Mouse (Mus musculus): Measurements from ENCODE around the gene Tob1. TPM values are rescaled to one million over a fixed set of nuclear protein-coding genes. Genes with fewer than 3 reads are reported as not detected.

The Tob1 gene
- polyA plus RNA-seq, 1 experiment from 2014 or later: 36.6 TPM

- Histone ChIP-seq H3K9ac (ENCODE audit: low read depth, low read length) (no peak overlapping the region), H3K36me3 (ENCODE audit: control insufficient read depth, insufficient read depth, low read length) (no peaks in the 10 kb centered on the region), H3K4me1 (ENCODE audit: control insufficient read depth, insufficient read depth, low read length) (no peaks in the 10 kb centered on the region), H3K9me3 (ENCODE audit: control insufficient read depth, low read length) (no peaks in the 10 kb centered on the region), H3K27ac (ENCODE audit: low read depth, low read length) (no peak overlapping the region), H3K27me3 (ENCODE audit: control insufficient read depth, insufficient read depth, low read length) (no peaks in the 10 kb centered on the region), H3K4me3 (ENCODE audit: low read length) (no peak overlapping the region), H3K4me2 (replicated peaks; ENCODE audit: low read depth, low read length) (no peak overlapping the region)
- no peak for ATAC-seq (ENCODE audit: low FRiP score, low TSS enrichment)
- 74% methylated on average over 3 of the region's 3 CpGs for WGBS
Observed at GRCm38 (mm10) chr11:94203066-94203465, 8.2 kb upstream of the Tob1 start.

DNA sequence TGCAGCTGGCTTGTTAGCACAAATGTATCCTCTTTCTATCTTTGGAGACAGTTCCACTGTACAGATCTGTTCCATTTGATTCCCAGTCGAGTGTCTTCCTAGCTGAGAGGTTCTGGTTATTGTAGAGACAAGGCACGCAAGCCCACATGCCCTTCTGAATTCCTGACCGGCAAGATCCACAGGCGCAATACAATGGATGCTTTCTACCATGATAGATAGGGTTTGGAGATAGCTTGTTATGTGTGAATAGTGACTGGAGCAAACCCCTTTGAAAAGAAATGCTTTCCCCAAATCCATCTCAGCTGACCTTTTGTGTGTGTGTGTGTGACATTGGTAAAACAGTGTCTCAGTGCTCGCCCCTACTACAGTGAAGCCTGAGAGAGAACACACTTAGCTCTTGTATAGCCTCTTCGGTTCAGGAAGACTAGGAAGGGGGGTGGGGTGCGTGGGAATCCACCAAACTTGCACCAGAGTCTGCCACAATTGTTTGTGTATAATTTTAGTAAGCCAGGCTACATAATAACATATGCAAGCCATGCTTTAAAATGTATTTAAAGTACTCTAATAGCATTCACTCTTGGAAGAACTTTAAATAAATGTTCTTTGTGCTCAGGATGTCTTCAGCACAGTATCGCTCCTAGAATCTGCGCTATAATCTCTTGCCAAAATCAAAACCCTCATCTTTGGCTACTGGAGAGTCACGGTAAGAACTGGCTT is 4.7 kb upstream of the Tob1 start:
- no peaks in the 10 kb centered on the region for H3K36me3 ChIP-seq (ENCODE audit: control insufficient read depth, insufficient read depth, low read length)
- no peak overlapping the region for H3K27ac ChIP-seq (ENCODE audit: low read depth, low read length)
- no peak overlapping the region for H3K4me2 ChIP-seq (replicated peaks; ENCODE audit: low read depth, low read length)
- no peak overlapping the region for H3K9ac ChIP-seq (ENCODE audit: low read depth, low read length)
- 84% methylated on average over 10 of the region's 10 CpGs for WGBS
- H3K4me3 ChIP-seq (ENCODE audit: low read length): no peak overlapping the region
- ATAC-seq (ENCODE audit: low FRiP score, low TSS enrichment): no peak
- H3K4me1 ChIP-seq (ENCODE audit: control insufficient read depth, insufficient read depth, low read length): no peaks in the 10 kb centered on the region
- no peaks in the 10 kb centered on the region for H3K27me3 ChIP-seq (ENCODE audit: control insufficient read depth, insufficient read depth, low read length)
- H3K9me3 ChIP-seq (ENCODE audit: control insufficient read depth, low read length): no peaks in the 10 kb centered on the region

GRCm38 (mm10) chr11:94208811-94209675 is 2.2 kb upstream of the Tob1 start:
- no peak for ATAC-seq (ENCODE audit: low FRiP score, low TSS enrichment)
- WGBS: 39% methylated on average over 8 of the region's 8 CpGs
- Histone ChIP-seq H3K4me3 (ENCODE audit: low read length) (peak overlapping the region; percentile 59; the same call in 1 of the 2 replicates), H3K9me3 (ENCODE audit: control insufficient read depth, low read length) (no peaks in the 10 kb centered on the region), H3K4me2 (replicated peaks; ENCODE audit: low read depth, low read length) (peak overlapping the region; percentile 93), H3K36me3 (ENCODE audit: control insufficient read depth, insufficient read depth, low read length) (peaks cover 7% of the 10 kb centered on the region), H3K4me1 (ENCODE audit: control insufficient read depth, insufficient read depth, low read length) (peaks cover under 1% of the 10 kb centered on the region; the same call in 1 of the 2 replicates), H3K27ac (ENCODE audit: low read depth, low read length) (no peak overlapping the region; the same call in 1 of the 2 replicates), H3K9ac (ENCODE audit: low read depth, low read length) (no peak overlapping the region), H3K27me3 (ENCODE audit: control insufficient read depth, insufficient read depth, low read length) (no peaks in the 10 kb centered on the region)

GRCm38 (mm10) chr11:94209695-94210131 is 1.5 kb upstream of the Tob1 start:
- H3K9me3 ChIP-seq (ENCODE audit: control insufficient read depth, low read length): no peaks in the 10 kb centered on the region
- WGBS: under 1% methylated on average over 14 of the region's 14 CpGs
- no peak for ATAC-seq (ENCODE audit: low FRiP score, low TSS enrichment)

DNA sequence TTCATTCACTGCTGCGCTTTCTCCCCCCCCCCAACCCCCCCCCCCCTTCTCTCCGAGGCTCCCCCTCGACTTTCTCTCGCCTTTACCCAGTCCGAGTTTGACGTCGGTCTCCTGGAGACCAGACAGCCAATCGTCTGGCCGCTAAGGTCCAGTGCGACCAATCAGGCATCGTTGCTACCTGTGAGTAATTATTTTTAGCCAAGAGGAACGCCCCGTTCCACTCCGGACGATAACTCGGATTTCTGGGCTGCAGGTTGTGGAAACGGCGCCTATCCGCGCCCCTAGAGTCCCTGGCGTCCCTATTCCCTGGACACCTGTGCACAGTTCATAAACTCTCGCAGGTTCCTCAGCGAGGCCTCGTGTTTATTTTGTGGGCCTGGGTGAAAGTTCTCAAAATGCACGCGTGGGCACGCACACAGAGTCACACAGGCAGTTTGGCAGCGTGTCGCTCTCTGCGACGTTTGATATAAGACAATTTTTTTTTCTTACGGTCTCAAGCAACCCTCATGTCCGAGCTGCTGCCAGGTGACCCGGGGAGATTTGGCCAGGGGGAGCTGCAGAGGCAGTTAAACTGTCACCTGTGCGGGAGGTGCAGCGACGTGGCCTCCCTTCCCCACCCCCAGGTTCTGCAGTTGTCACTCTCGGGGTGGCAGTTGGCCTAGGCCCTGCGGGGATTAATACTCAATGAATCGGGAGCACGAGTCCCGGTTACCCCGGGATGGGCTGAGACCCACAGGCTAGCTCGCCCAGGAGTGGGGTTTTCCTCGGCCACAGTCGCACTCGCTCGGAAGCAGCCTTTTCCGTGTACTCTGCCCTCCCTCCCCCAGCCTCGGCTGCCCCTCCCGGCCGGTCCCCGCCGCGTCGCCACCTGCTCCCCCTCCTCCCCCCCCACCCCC is 815 bp upstream of the Tob1 start:
- peaks cover 13% of the 10 kb centered on the region for H3K36me3 ChIP-seq (ENCODE audit: control insufficient read depth, insufficient read depth, low read length)
- peak overlapping the region; percentile 70 for H3K9ac ChIP-seq (ENCODE audit: low read depth, low read length)
- H3K27me3 ChIP-seq (ENCODE audit: control insufficient read depth, insufficient read depth, low read length): no peaks in the 10 kb centered on the region
- H3K4me3 ChIP-seq (ENCODE audit: low read length): peak overlapping the region; percentile 59
- H3K4me1 ChIP-seq (ENCODE audit: control insufficient read depth, insufficient read depth, low read length): peaks cover 5% of the 10 kb centered on the region; the same call in 1 of the 2 replicates
- H3K4me2 ChIP-seq (replicated peaks; ENCODE audit: low read depth, low read length): peak overlapping the region; percentile 93
- H3K9me3 ChIP-seq (ENCODE audit: control insufficient read depth, low read length): no peaks in the 10 kb centered on the region
- H3K27ac ChIP-seq (ENCODE audit: low read depth, low read length): peak overlapping the region; percentile 98
- ATAC-seq (ENCODE audit: low FRiP score, low TSS enrichment): peak; percentile 84
- under 1% methylated on average over 47 of the region's 56 CpGs for WGBS

More at GRCm38 (mm10) chr11:94209695-94210131, 1.5 kb upstream of the Tob1 start:
- peak overlapping the region; percentile 96 for H3K27ac ChIP-seq (ENCODE audit: low read depth, low read length)
- peaks cover 13% of the 10 kb centered on the region for H3K36me3 ChIP-seq (ENCODE audit: control insufficient read depth, insufficient read depth, low read length)
- peak overlapping the region; percentile 93 for H3K4me2 ChIP-seq (replicated peaks; ENCODE audit: low read depth, low read length)
- peak overlapping the region; percentile 59 for H3K4me3 ChIP-seq (ENCODE audit: low read length)
- H3K9ac ChIP-seq (ENCODE audit: low read depth, low read length): peak overlapping the region; percentile 70
- no peaks in the 10 kb centered on the region for H3K27me3 ChIP-seq (ENCODE audit: control insufficient read depth, insufficient read depth, low read length)
- peaks cover 5% of the 10 kb centered on the region; the same call in 1 of the 2 replicates for H3K4me1 ChIP-seq (ENCODE audit: control insufficient read depth, insufficient read depth, low read length)

DNA sequence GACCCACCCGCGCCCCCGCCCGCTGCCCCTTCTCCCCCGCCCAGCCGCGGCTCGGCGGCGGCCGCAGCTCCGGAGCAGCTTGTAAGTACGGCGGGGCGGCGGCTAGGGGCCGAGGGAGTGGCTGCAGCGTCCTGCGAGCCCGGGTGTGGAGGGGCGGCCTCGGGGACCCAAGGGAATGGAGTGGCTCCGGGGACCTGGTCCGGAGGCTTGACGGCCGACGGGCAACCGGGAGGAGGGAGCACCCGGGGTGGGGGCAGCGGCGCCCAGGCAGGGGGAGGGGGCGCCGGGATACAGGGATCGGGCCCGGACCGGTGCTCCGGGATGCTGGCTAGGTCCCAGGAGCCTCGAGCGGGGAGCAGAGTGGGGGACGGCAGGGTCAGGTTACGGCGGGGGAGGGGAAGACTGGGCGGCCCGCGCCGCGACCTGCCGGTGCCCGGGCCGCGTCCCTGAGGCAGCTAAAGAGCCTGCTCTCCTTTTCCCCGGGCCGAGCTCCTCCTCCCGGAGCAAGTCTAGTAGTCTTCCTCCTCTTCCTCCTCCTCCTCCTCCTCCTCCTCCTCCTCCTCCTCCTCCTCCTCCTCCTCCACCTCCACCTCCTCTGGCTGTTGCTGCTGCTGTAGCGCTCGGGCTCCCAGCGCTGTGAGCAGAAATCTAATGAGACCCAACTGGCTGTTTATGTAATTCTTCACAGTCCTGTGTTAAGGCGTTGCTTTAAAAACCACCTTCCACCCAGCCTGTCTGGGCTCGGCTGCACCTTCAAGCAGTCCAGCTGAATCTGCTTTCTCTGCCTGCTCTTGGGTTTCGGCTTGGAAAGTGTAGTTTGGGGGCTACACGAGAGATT is 616 bp downstream of the Tob1 start:
- Histone ChIP-seq H3K27me3 (ENCODE audit: control insufficient read depth, insufficient read depth, low read length) (no peaks in the 10 kb centered on the region), H3K4me1 (ENCODE audit: control insufficient read depth, insufficient read depth, low read length) (peaks cover 5% of the 10 kb centered on the region; the same call in 1 of the 2 replicates), H3K36me3 (ENCODE audit: control insufficient read depth, insufficient read depth, low read length) (peaks cover 13% of the 10 kb centered on the region), H3K9ac (ENCODE audit: low read depth, low read length) (peak overlapping the region; percentile 94), H3K4me3 (ENCODE audit: low read length) (peak overlapping the region; percentile 94), H3K4me2 (replicated peaks; ENCODE audit: low read depth, low read length) (peak overlapping the region; percentile 45), H3K27ac (ENCODE audit: low read depth, low read length) (peak overlapping the region; percentile 98), H3K9me3 (ENCODE audit: control insufficient read depth, low read length) (no peaks in the 10 kb centered on the region)
- under 1% methylated on average over 42 of the region's 61 CpGs for WGBS
- ATAC-seq (ENCODE audit: low FRiP score, low TSS enrichment): peak; percentile 37

GRCm38 (mm10) chr11:94212489-94212836 is 1.2 kb downstream of the Tob1 start:
- 2% methylated on average over 7 of the region's 7 CpGs for WGBS
- Histone ChIP-seq H3K36me3 (ENCODE audit: control insufficient read depth, insufficient read depth, low read length) (peaks cover 13% of the 10 kb centered on the region), H3K27me3 (ENCODE audit: control insufficient read depth, insufficient read depth, low read length) (no peaks in the 10 kb centered on the region), H3K4me3 (ENCODE audit: low read length) (peak overlapping the region; percentile 94), H3K4me1 (ENCODE audit: control insufficient read depth, insufficient read depth, low read length) (peaks cover 5% of the 10 kb centered on the region; the same call in 1 of the 2 replicates), H3K4me2 (replicated peaks; ENCODE audit: low read depth, low read length) (peak overlapping the region; percentile 45), H3K27ac (ENCODE audit: low read depth, low read length) (peak overlapping the region; percentile 98; the same call in 1 of the 2 replicates), H3K9me3 (ENCODE audit: control insufficient read depth, low read length) (no peaks in the 10 kb centered on the region), H3K9ac (ENCODE audit: low read depth, low read length) (peak overlapping the region; percentile 94)
- ATAC-seq (ENCODE audit: low FRiP score, low TSS enrichment): no peak

- H3K36me3 ChIP-seq (ENCODE audit: control insufficient read depth, insufficient read depth, low read length): peaks cover 13% of the 10 kb centered on the region
- WGBS: 30% methylated on average over 4 of the region's 4 CpGs
- peak overlapping the region; percentile 94 for H3K4me3 ChIP-seq (ENCODE audit: low read length)
- no peak for ATAC-seq (ENCODE audit: low FRiP score, low TSS enrichment)
- H3K4me2 ChIP-seq (replicated peaks; ENCODE audit: low read depth, low read length): peak overlapping the region; percentile 45
- peaks cover 5% of the 10 kb centered on the region; the same call in 1 of the 2 replicates for H3K4me1 ChIP-seq (ENCODE audit: control insufficient read depth, insufficient read depth, low read length)
- no peak overlapping the region for H3K27ac ChIP-seq (ENCODE audit: low read depth, low read length)
- H3K9me3 ChIP-seq (ENCODE audit: control insufficient read depth, low read length): no peaks in the 10 kb centered on the region
- no peaks in the 10 kb centered on the region for H3K27me3 ChIP-seq (ENCODE audit: control insufficient read depth, insufficient read depth, low read length)
- H3K9ac ChIP-seq (ENCODE audit: low read depth, low read length): peak overlapping the region; percentile 9; the same call in 1 of the 2 replicates
Observed at GRCm38 (mm10) chr11:94212997-94213396, 1.7 kb downstream of the Tob1 start.

Measured in kidney, embryonic 14.5 days (tissue).